Mouse (Mus musculus) T-cell, adult 66 days (primary cell): ENCODE results near the gene Smc2. TPM values are rescaled to one million over a fixed set of nuclear protein-coding genes. Genes with fewer than 3 reads are reported as not detected.

ENCODE experiments used
- total RNA-seq, 2 experiments: library from RNA; stranded (reverse); gene quantifications; 3 replicates in 1 of 2; 4 replicates in 1 of 2; pipeline ENCODE4 v1.2.4; 2023

Gene Smc2
- 10 to 100 TPM; 13.2 to 19.3 TPM for total RNA-seq

DNA sequence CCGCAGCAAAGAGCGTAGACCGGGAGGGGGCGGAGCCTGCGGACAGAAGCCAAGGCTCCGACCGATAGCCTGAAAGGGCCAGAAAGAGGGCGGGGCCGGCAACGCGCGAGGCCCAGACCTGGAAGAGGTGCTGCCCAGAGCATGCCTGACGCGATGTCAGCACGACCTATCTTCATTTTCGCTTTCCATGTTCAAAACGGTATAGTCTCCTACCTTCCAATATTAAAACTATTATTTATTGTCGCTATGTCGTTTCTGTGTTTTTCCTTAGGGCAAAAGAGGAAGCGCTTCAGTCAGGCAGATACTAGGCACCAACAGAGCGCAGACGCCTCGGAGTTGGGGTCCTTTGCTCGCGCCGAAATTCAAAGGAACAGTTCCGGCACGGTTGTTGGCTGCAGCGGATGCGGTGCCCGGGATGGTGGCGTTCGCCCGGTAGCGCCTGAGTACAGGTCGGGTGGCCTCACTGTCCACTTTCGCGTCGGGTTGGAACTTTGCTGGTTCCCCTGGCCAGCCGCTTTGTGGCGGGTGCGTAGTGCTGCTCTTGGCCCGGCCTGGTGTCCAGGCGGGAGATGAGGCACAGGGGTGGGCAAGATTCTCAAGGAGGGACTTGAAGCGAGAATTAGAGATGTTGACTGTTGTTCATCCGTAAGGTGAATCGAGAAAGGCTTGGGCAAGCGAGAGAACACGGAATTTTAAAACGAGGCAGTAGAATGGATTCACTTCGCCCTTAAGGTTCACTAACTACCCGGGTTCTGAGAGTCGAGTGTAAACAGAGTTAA lies at the start of gene Smc2:
Gene Smc2 (plus strand): TSS at position 358 of the 779 bp plus-strand sequence.

GRCm38 (mm10) chr4:52497144-52497543 lies 58.1 kb downstream of the Smc2 start, which contains the start of gene Vma21-ps:
Gene Vma21-ps (minus strand): TSS chr4:52497244.

Other genes with a start within 250 kb of the Smc2 start
- gene Vma21-ps, start 58.0 kb downstream of the Smc2 start, total RNA-seq = not detected
- gene Toporsl, start 157.0 kb downstream of the Smc2 start, total RNA-seq = not detected